Mouse (Mus musculus) CH12.LX (cell line): ENCODE measurements around the gene Spic. TPM values are rescaled to one million over a fixed set of nuclear protein-coding genes. Genes with fewer than 3 reads are reported as not detected.
A peak's percentile ranks its signal among the peaks of the same experiment; 100 is the strongest.

Source experiments
- DNase-seq: peaks from one replicate; pipeline ENCODE4 v3.0.0-alpha.2; 2013; ENCODE audit errors: extremely low read depth
- H3K27ac ChIP-seq: 2 replicates; pipeline ENCODE4 v1.5.1; 2012; ENCODE audit warnings: low read depth, mild to moderate bottlenecking, control low read depth, moderate library complexity; ENCODE audit not compliant: insufficient read depth
- H3K27me3 ChIP-seq: replicated peaks from 2 replicates; pipeline ENCODE3; 2012; ENCODE audit warnings: inconsistent platforms
- H3K36me3 ChIP-seq, 2 experiments: replicated peaks in 1 of 2; 2 replicates each; pipeline versions ENCODE3 to v1.6.1; 2012; ENCODE audit warnings: inconsistent platforms in 1 of 2, low read length in 1 of 2, mild to moderate bottlenecking in 1 of 2, mixed read lengths in 1 of 2, moderate library complexity in 1 of 2; ENCODE audit not compliant: control insufficient read depth in 1 of 2, insufficient read depth in 1 of 2
- H3K4me1 ChIP-seq, 2 experiments: 2 replicates each; pipeline ENCODE4 v1.6.1; 2012; ENCODE audit warnings: inconsistent platforms in 1 of 2, moderate library complexity in 1 of 2; ENCODE audit not compliant: insufficient read depth in 2 of 2, control insufficient read depth in 1 of 2
- H3K4me2 ChIP-seq: 2 replicates; pipeline ENCODE4 v1.6.1; 2012; ENCODE audit warnings: low read depth, mild to moderate bottlenecking, control low read depth; ENCODE audit not compliant: poor library complexity, insufficient read depth, severe bottlenecking
- H3K4me3 ChIP-seq, 3 experiments: fragments of 150-350 bp in 1 of 3; sonication (generic) in 1 of 3; replicated peaks in 1 of 3; 2 replicates each; pipeline versions ENCODE3 to v1.5.1; 2011 to 2012; ENCODE audit warnings: low read depth in 2 of 3, low read length in 2 of 3, mild to moderate bottlenecking in 2 of 3, moderate library complexity in 2 of 3, control low read depth in 1 of 3, improper control_type of control experiment in 1 of 3, inconsistent platforms in 1 of 3, mixed read lengths in 1 of 3; ENCODE audit not compliant: poor library complexity in 1 of 3
- H3K79me2 ChIP-seq: replicated peaks from 2 replicates; pipeline ENCODE4 v1.6.1; 2012; ENCODE audit warnings: mild to moderate bottlenecking, moderate library complexity; ENCODE audit not compliant: control insufficient read depth, poor library complexity, insufficient read depth, severe bottlenecking; ENCODE audit errors: extremely low read depth
- H3K9ac ChIP-seq: 2 replicates; pipeline ENCODE4 v1.6.1; 2012; ENCODE audit warnings: low read depth, mild to moderate bottlenecking, control low read depth, moderate library complexity; ENCODE audit not compliant: insufficient read depth
- H3K9me3 ChIP-seq: replicated peaks from 2 replicates; pipeline ENCODE3; 2012; ENCODE audit warnings: low read length, inconsistent platforms, mixed read lengths
- BHLHE40 ChIP-seq: IDR thresholded peaks from 2 replicates; pipeline ENCODE4 v1.6.1; 2011; ENCODE audit warnings: mild to moderate bottlenecking, low read depth, low read length, improper control_type of control experiment
- CHD1 ChIP-seq: IDR thresholded peaks from 2 replicates; pipeline ENCODE4 v1.6.1; 2012; ENCODE audit warnings: low read depth, low read length, improper control_type of control experiment, inconsistent platforms
- CHD2 ChIP-seq: IDR thresholded peaks from 2 replicates; pipeline ENCODE4 v1.6.1; 2011; ENCODE audit warnings: low read length, improper control_type of control experiment
- CTCF ChIP-seq, 2 experiments: IDR thresholded peaks in 1 of 2; conservative IDR thresholded peaks in 1 of 2; 2 replicates each; pipeline ENCODE4 v1.5.1; 2011 to 2012; ENCODE audit warnings: low read depth in 2 of 2, low read length in 2 of 2, improper control_type of control experiment in 1 of 2, inconsistent platforms in 1 of 2, mild to moderate bottlenecking in 1 of 2, moderate library complexity in 1 of 2
- E2F4 ChIP-seq: IDR thresholded peaks from 2 replicates; pipeline ENCODE4 v1.6.1; 2011; ENCODE audit warnings: low read depth, low read length, improper control_type of control experiment; ENCODE audit not compliant: insufficient replicate concordance
- ELF1 ChIP-seq: IDR thresholded peaks from 2 replicates; pipeline ENCODE4 v1.6.1; 2014; ENCODE audit warnings: low read depth, mild to moderate bottlenecking, inconsistent platforms, low read length, improper control_type of control experiment
- EP300 ChIP-seq: IDR thresholded peaks from 2 replicates; pipeline ENCODE4 v1.6.1; 2011; ENCODE audit warnings: low read length, improper control_type of control experiment
- ETS1 ChIP-seq: conservative IDR thresholded peaks from 2 replicates; pipeline ENCODE4 v1.6.1; 2012; ENCODE audit warnings: low read depth, mild to moderate bottlenecking, inconsistent platforms, low read length, improper control_type of control experiment, moderate library complexity
- GABPA ChIP-seq: IDR thresholded peaks from 2 replicates; pipeline ENCODE4 v1.6.1; 2012; ENCODE audit warnings: low read depth, low read length, improper control_type of control experiment, inconsistent platforms; ENCODE audit not compliant: insufficient replicate concordance
- HCFC1 ChIP-seq: IDR thresholded peaks from 2 replicates; pipeline ENCODE4 v1.6.1; 2012; ENCODE audit warnings: low read depth, mild to moderate bottlenecking, inconsistent platforms, low read length, improper control_type of control experiment
- IRF4 ChIP-seq: IDR thresholded peaks from 2 replicates; pipeline ENCODE4 v1.6.1; 2014; ENCODE audit warnings: low read depth, mild to moderate bottlenecking, inconsistent platforms, low read length, improper control_type of control experiment
- JUN ChIP-seq: IDR thresholded peaks from 2 replicates; pipeline ENCODE4 v1.6.1; 2011; ENCODE audit warnings: low read depth, mild to moderate bottlenecking, low read length, improper control_type of control experiment, moderate library complexity; ENCODE audit not compliant: insufficient read depth
- JUND ChIP-seq: conservative IDR thresholded peaks from 2 replicates; pipeline ENCODE4 v1.6.1; 2011; ENCODE audit warnings: low read depth, low read length, improper control_type of control experiment
- KAT2A ChIP-seq: IDR thresholded peaks from 2 replicates; pipeline ENCODE4 v1.6.1; 2012; ENCODE audit warnings: low read length, improper control_type of control experiment, inconsistent platforms; ENCODE audit not compliant: insufficient replicate concordance
- MAFK ChIP-seq: IDR thresholded peaks from 2 replicates; pipeline ENCODE4 v1.6.1; 2011; ENCODE audit warnings: low read length, improper control_type of control experiment; ENCODE audit not compliant: insufficient replicate concordance
- MAX ChIP-seq: IDR thresholded peaks from 2 replicates; pipeline ENCODE4 v1.6.1; 2011; ENCODE audit warnings: low read length, improper control_type of control experiment
- MAZ ChIP-seq: IDR thresholded peaks from 2 replicates; pipeline ENCODE4 v1.6.1; 2012; ENCODE audit warnings: low read depth, mild to moderate bottlenecking, inconsistent platforms, low read length, improper control_type of control experiment, moderate library complexity
- MEF2A ChIP-seq: IDR thresholded peaks from 2 replicates; pipeline ENCODE4 v1.6.1; 2014; ENCODE audit warnings: low read depth, mild to moderate bottlenecking, inconsistent platforms, low read length, improper control_type of control experiment, borderline replicate concordance
- MXI1 ChIP-seq: IDR thresholded peaks from 2 replicates; pipeline ENCODE4 v1.6.1; 2011; ENCODE audit warnings: mild to moderate bottlenecking, low read depth, low read length, improper control_type of control experiment
- MYC ChIP-seq: IDR thresholded peaks from 2 replicates; pipeline ENCODE4 v1.6.1; 2011; ENCODE audit warnings: low read depth, mild to moderate bottlenecking, improper control_type of control experiment, low read length
- NELFE ChIP-seq: IDR thresholded peaks from 2 replicates; pipeline ENCODE4 v1.6.1; 2011; ENCODE audit warnings: low read depth, low read length, improper control_type of control experiment
- NRF1 ChIP-seq: IDR thresholded peaks from 2 replicates; pipeline ENCODE4 v1.6.1; 2014; ENCODE audit warnings: low read depth, mild to moderate bottlenecking, inconsistent platforms, low read length, improper control_type of control experiment, moderate library complexity
- PAX5 ChIP-seq: IDR thresholded peaks from 2 replicates; pipeline ENCODE4 v1.6.1; 2012; ENCODE audit warnings: low read length, inconsistent platforms, mixed read lengths
- POLR2A ChIP-seq: IDR thresholded peaks from 2 replicates; pipeline ENCODE4 v1.6.1; 2011; ENCODE audit warnings: low read depth, mild to moderate bottlenecking, improper control_type of control experiment, low read length
- POLR2AphosphoS2 ChIP-seq: IDR thresholded peaks from 2 replicates; pipeline ENCODE4 v1.6.1; 2011; ENCODE audit warnings: low read depth, low read length, improper control_type of control experiment
- RAD21 ChIP-seq: IDR thresholded peaks from 2 replicates; pipeline ENCODE4 v1.6.1; 2011; ENCODE audit warnings: low read depth, mild to moderate bottlenecking, low read length, improper control_type of control experiment, moderate library complexity
- RCOR1 ChIP-seq: conservative IDR thresholded peaks from 2 replicates; pipeline ENCODE4 v1.6.1; 2012; ENCODE audit warnings: low read depth, mild to moderate bottlenecking, inconsistent platforms, low read length, improper control_type of control experiment
- SIN3A ChIP-seq: IDR thresholded peaks from 2 replicates; pipeline ENCODE4 v1.6.1; 2012; ENCODE audit warnings: low read length, improper control_type of control experiment, inconsistent platforms
- SMC3 ChIP-seq: IDR thresholded peaks from 2 replicates; pipeline ENCODE4 v1.6.1; 2011; ENCODE audit warnings: low read depth, low read length, improper control_type of control experiment
- TBP ChIP-seq: conservative IDR thresholded peaks from 2 replicates; pipeline ENCODE4 v1.6.1; 2011; ENCODE audit warnings: low read depth, low read length, improper control_type of control experiment
- TCF12 ChIP-seq: IDR thresholded peaks from 2 replicates; pipeline ENCODE4 v1.6.1; 2014; ENCODE audit warnings: low read depth, mild to moderate bottlenecking, inconsistent platforms, low read length, improper control_type of control experiment
- UBTF ChIP-seq: IDR thresholded peaks from 2 replicates; pipeline ENCODE4 v1.6.1; 2012; ENCODE audit warnings: low read depth, mild to moderate bottlenecking, inconsistent platforms, low read length, improper control_type of control experiment, moderate library complexity
- USF1 ChIP-seq: IDR thresholded peaks from 2 replicates; pipeline ENCODE4 v1.6.1; 2014; ENCODE audit warnings: low read depth, mild to moderate bottlenecking, inconsistent platforms, low read length, improper control_type of control experiment
- USF2 ChIP-seq: conservative IDR thresholded peaks from 2 replicates; pipeline ENCODE4 v1.6.1; 2011; ENCODE audit warnings: low read depth, low read length, improper control_type of control experiment
- ZC3H11A ChIP-seq: IDR thresholded peaks from 2 replicates; pipeline ENCODE4 v1.6.1; 2012; ENCODE audit warnings: low read depth, mild to moderate bottlenecking, inconsistent platforms, low read length, improper control_type of control experiment
- ZKSCAN1 ChIP-seq: IDR thresholded peaks from 2 replicates; pipeline ENCODE4 v1.6.1; 2012; ENCODE audit warnings: low read depth, inconsistent platforms, low read length, improper control_type of control experiment, borderline replicate concordance
- ZMIZ1 ChIP-seq: IDR thresholded peaks from 2 replicates; pipeline ENCODE4 v1.6.1; 2012; ENCODE audit warnings: low read depth, mild to moderate bottlenecking, inconsistent platforms, low read length, improper control_type of control experiment
- ZNF384 ChIP-seq: IDR thresholded peaks from 2 replicates; pipeline ENCODE4 v1.6.1; 2012; ENCODE audit warnings: low read depth, low read length, improper control_type of control experiment, inconsistent platforms
- dilution Hi-C: fragments of 300-500 bp; cut with MboI; formaldehyde crosslinking; loops from 2 replicates; pipeline ENCODE4 v1.14.3; 2020; ENCODE audit warnings: low sequenced_read_pairs; ENCODE audit not compliant: extremely low pct_unique_long_range_greater_than_20kb, extremely low pct_ligation_motif_present
- in situ Hi-C: fragments of 300-500 bp; cut with MboI; formaldehyde crosslinking; loops from 3 replicates; pipeline ENCODE4 v1.14.3; 2019; ENCODE audit warnings: low sequenced_read_pairs, low pct_ligation_motif_present, low pct_unique_long_range_greater_than_20kb, mixed read lengths
- polyA plus RNA-seq: library from polyadenylated mRNA; unstranded; fragments of >175 nt; gene quantifications from 2 replicates; pipeline ENCODE4 v1.2.1, GENCODE M21; 2012; ENCODE audit warnings: low read depth; ENCODE audit not compliant: insufficient read length
- total RNA-seq, 2 experiments: library from RNA; depleted of rRNA; stranded (reverse); fragments of 300-350 nt in 1 of 2; fragments of >200 nt in 1 of 2; gene quantifications; 2 replicates each; pipeline ENCODE4 v1.2.3; 2012 to 2014

Gene Spic
- total and polyA plus RNA-seq, 3 experiments = 0.13 to 1.3 (median 1.2) TPM

DNA sequence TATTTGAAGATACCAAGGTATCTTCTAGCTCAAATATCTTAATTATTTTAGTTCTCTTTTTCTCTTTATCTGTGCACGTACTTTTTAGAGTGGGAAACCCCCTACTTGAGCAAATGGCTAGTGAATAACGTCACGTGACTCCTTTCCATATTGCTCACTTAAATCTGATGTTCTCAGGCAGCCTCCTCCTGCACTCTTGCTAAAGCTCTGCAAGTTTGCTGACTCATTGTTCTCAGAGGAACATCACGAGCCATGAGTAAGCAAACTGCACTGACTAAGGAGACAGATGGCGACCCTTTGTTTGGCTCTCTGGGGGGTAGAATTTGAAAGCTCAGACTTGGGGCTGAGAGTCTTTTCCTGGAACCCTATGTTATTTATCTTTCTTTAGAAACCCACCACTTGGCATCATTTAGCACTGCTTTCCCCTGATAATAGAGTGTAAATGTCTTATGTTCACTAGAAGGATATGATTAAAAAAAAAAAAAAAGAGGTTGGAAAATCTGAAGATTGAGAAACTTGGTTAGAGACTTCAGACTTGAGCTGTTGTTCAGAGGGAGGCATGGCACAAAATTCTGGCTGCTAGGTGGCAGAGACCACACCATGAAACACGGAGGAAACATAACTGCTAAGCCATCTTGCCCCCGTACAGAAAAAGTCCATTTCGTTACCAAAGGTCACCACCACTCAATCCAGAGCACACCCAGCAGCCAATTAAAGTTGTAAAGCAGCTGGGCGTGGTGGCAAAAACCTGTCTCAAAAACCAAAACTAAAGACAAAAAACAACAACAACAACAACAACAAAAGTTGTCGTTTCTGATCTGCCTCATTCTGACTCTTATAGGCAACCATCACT, 24.1 kb upstream of the Spic start:
- H3K36me3 ChIP-seq = no peaks in the 10 kb centered on the region
- H3K4me1 ChIP-seq = peaks cover 8 to 37% of the 10 kb centered on the region in 2 experiments
- peak overlapping the region; percentile 85 for H3K4me2 ChIP-seq
- in situ Hi-C loops (no loop called here), dilution Hi-C loops (no loop called here)
- no peaks in the 10 kb centered on the region for H3K27me3 ChIP-seq
- no peak overlapping the region for H3K27ac ChIP-seq
- no peaks in the 10 kb centered on the region for H3K79me2 ChIP-seq
- TF ChIP-seq ZKSCAN1 (no peak), HCFC1 (no peak), E2F4 (no peak), TCF12 (peak; percentile 38; the same call in 1 of the 2 replicates), ZNF384 (0 out of 2 replicates have a peak, but pooled peaks have one; percentile 58), CHD1 (no peak), NRF1 (no peak), JUND (peak; percentile 50), RCOR1 (no peak), MYC (no peak), JUN (no peak), MAFK (peak; percentile 98), MXI1 (peak; percentile 60; the same call in 1 of the 2 replicates), NELFE (no peak), ETS1 (peak; percentile 90), ZC3H11A (no peak), POLR2AphosphoS2 (no peak), EP300 (peak; percentile 28; the same call in 1 of the 2 replicates), USF1 (peak; percentile 89), MAZ (no peak), CTCF (conservative IDR thresholded peaks at IDR 0.05 in 1 of 2, IDR thresholded peaks at IDR 0.05 in 1 of 2; ENCODE audit: low read depth in 2 of 2, low read length in 2 of 2) (no peak), CHD2 (no peak), IRF4 (0 out of 2 replicates have a peak, but pooled peaks have one; percentile 56), RAD21 (no peak), KAT2A (no peak), TBP (no peak), MEF2A (no peak), ZMIZ1 (no peak), POLR2A (no peak), USF2 (peak; percentile 91), ELF1 (no peak), GABPA (no peak), MAX (peak; percentile 75), BHLHE40 (peak; percentile 95), SIN3A (peak; percentile 69; the same call in 1 of the 2 replicates), SMC3 (no peak), PAX5 (no peak), UBTF (no peak)
- peaks cover 4% of the 10 kb centered on the region for H3K9me3 ChIP-seq
- DNase-seq = peak; percentile 91
- no peak overlapping the region for H3K4me3 ChIP-seq
- H3K9ac ChIP-seq = 0 out of 2 replicates have a peak overlapping the region, but pooled peaks have one; percentile 29
